Mouse (Mus musculus) hindbrain, embryonic 16.5 days (tissue): ENCODE data around the gene Zswim5. TPM values are rescaled to one million over a fixed set of nuclear protein-coding genes. Genes with fewer than 3 reads are reported as not detected.

Experiments used
- polyA plus RNA-seq: library from polyadenylated mRNA; unstranded; fragments of >200 nt; fragmentation: Nextera tagmentation; extraction: Ambion mirVana; gene quantifications from 2 replicates; pipeline ENCODE4 v1.2.1, GENCODE M21; 2015

Gene Zswim5
- polyA plus RNA-seq, 1 experiment from 2014 or later: 4.1 TPM

Other genes starting within 250 kb of the Zswim5 start
- gene Nasp, start 249.4 kb upstream of the Zswim5 start, polyA plus RNA-seq: 80.6 and 88.1 TPM in 2 replicates
- 763 and 799 TPM in 2 replicates for gene Akr1a1, start 225.7 kb upstream of the Zswim5 start, polyA plus RNA-seq
- 466 and 468 TPM in 2 replicates for gene Prdx1, start 191.8 kb upstream of the Zswim5 start, polyA plus RNA-seq
- 22.6 and 24.5 TPM in 2 replicates for gene Mmachc, start 169.0 kb upstream of the Zswim5 start, polyA plus RNA-seq
- 8.0 and 11.2 TPM in 2 replicates for gene Ccdc163, start 168.9 kb upstream of the Zswim5 start, polyA plus RNA-seq
- gene Tesk2, start 156.4 kb upstream of the Zswim5 start, polyA plus RNA-seq: 3.0 and 3.1 TPM in 2 replicates
- 29.6 and 30.1 TPM in 2 replicates for gene Toe1, start 69.7 kb upstream of the Zswim5 start, polyA plus RNA-seq
- 6.8 and 9.1 TPM in 2 replicates for gene Mutyh, start 69.7 kb upstream of the Zswim5 start, polyA plus RNA-seq
- gene Hpdl, start 55.7 kb upstream of the Zswim5 start, polyA plus RNA-seq: 2.1 and 2.3 TPM in 2 replicates
- gene Urod, start 117.0 kb downstream of the Zswim5 start, polyA plus RNA-seq: 59.8 and 60.2 TPM in 2 replicates
- gene Hectd3, start 117.9 kb downstream of the Zswim5 start, polyA plus RNA-seq: 22.0 and 23.9 TPM in 2 replicates
- 44.9 and 47.5 TPM in 2 replicates for gene Eif2b3, start 142.0 kb downstream of the Zswim5 start, polyA plus RNA-seq
- gene Ptch2, start 218.7 kb downstream of the Zswim5 start, polyA plus RNA-seq: 7.8 and 9.6 TPM in 2 replicates
- gene Btbd19, start 248.3 kb downstream of the Zswim5 start, polyA plus RNA-seq: 3.9 and 4.9 TPM in 2 replicates
- 1.5 and 1.8 TPM in 2 replicates for gene Tctex1d4, start 249.4 kb downstream of the Zswim5 start, polyA plus RNA-seq